Mouse (Mus musculus) C2C12 (cell line): ENCODE measurements around the gene Pithd1. TPM values are rescaled to one million over a fixed set of nuclear protein-coding genes. Genes with fewer than 3 reads are reported as not detected.

ENCODE experiments used
- H3K27me3 ChIP-seq: one replicate; pipeline ENCODE4 v1.6.1; 2011; ENCODE audit not compliant: control insufficient read depth, insufficient read depth, insufficient read length
- H3K36me3 ChIP-seq: one replicate; pipeline ENCODE4 v1.6.1; 2011; ENCODE audit not compliant: control insufficient read depth, insufficient read depth
- H3K4me3 ChIP-seq: one replicate; pipeline ENCODE4 v1.5.1; 2011; ENCODE audit warnings: mild to moderate bottlenecking, control low read depth; ENCODE audit not compliant: poor library complexity, insufficient read depth, severe bottlenecking
- H3K79me2 ChIP-seq: one replicate; pipeline ENCODE4 v1.6.1; 2011; ENCODE audit not compliant: control insufficient read depth, insufficient read depth
- H3K79me3 ChIP-seq: one replicate; pipeline ENCODE4 v1.6.1; 2011; ENCODE audit warnings: low read depth, control low read depth
- H3ac ChIP-seq: one replicate; pipeline ENCODE3; 2011; ENCODE audit warnings: low read depth; ENCODE audit not compliant: control insufficient read depth, insufficient read length
- CEBPB ChIP-seq: IDR thresholded peaks from one replicate; pipeline ENCODE4 v1.6.1; 2011; ENCODE audit warnings: low read depth, mild to moderate bottlenecking, control low read depth, moderate library complexity
- CTCF ChIP-seq: IDR thresholded peaks from one replicate; pipeline ENCODE4 v1.5.1; 2011; ENCODE audit not compliant: control insufficient read depth, insufficient read depth, insufficient read length
- FOSL1 ChIP-seq: IDR thresholded peaks from one replicate; pipeline ENCODE4 v1.8.0; 2011; ENCODE audit warnings: mild to moderate bottlenecking, low read length; ENCODE audit not compliant: poor library complexity, insufficient read depth, severe bottlenecking
- MAX ChIP-seq: IDR thresholded peaks from one replicate; pipeline ENCODE4 v1.6.1; 2011; ENCODE audit warnings: mild to moderate bottlenecking, control low read depth
- MYOD1 ChIP-seq: IDR thresholded peaks from one replicate; pipeline ENCODE4 v1.6.1; 2011; ENCODE audit warnings: low read depth; ENCODE audit not compliant: control insufficient read depth, insufficient read length
- MYOG ChIP-seq: IDR thresholded peaks from one replicate; pipeline ENCODE4 v1.6.1; 2011; ENCODE audit not compliant: control insufficient read depth, insufficient read length; ENCODE audit errors: extremely low read depth
- USF1 ChIP-seq: IDR thresholded peaks from one replicate; pipeline ENCODE4 v1.6.1; 2011; ENCODE audit warnings: low read depth, mild to moderate bottlenecking, control low read depth, moderate library complexity
- polyA plus RNA-seq: library from polyadenylated mRNA; unstranded; fragments of >200 nt; fragmentation: generic; extraction: Trizol; gene quantifications from one replicate; pipeline ENCODE4 v1.2.1, GENCODE M21; 2012; ENCODE audit warnings: missing spikeins

Pithd1 gene
- polyA plus RNA-seq, 1 experiment, result 45.1 TPM

GRCm38 (mm10) chr4:135995118-135995517 is 8.1 kb upstream of the Pithd1 start:
- no peaks in the 10 kb centered on the region for H3K79me3 ChIP-seq
- no peak overlapping the region for H3K4me3 ChIP-seq
- no peaks in the 10 kb centered on the region for H3K27me3 ChIP-seq
- H3ac ChIP-seq, result no peak overlapping the region
- H3K79me2 ChIP-seq, result no peaks in the 10 kb centered on the region
- TF ChIP-seq USF1 (no peak), CTCF (no peak), MAX (no peak), MYOD1 (no peak), CEBPB (no peak), MYOG (no peak), FOSL1 (no peak)
- H3K36me3 ChIP-seq, result no peaks in the 10 kb centered on the region

DNA sequence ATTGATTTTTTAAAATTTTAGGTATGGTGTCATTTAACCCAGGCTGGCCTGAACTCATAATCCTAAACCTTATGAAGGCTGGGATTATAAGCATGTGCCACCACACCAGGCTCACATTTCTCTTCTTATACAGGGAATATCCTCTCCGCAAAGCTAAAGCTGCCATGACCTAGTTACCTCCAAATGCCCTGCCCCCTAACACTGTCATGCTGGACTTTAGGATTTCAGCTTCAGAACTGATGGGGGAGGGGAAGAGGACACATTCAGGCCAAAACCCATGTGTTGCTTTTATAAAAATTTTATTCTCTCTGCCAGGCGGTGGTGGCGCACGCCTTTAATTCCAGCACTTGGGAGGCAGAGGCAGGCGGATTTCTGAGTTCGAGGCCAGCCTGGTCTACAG is 6.9 kb upstream of the Pithd1 start:
- Histone ChIP-seq H3K79me2 (no peaks in the 10 kb centered on the region), H3K27me3 (no peaks in the 10 kb centered on the region), H3K79me3 (no peaks in the 10 kb centered on the region), H3K36me3 (no peaks in the 10 kb centered on the region), H3K4me3 (no peak overlapping the region), H3ac (no peak overlapping the region)
- TF ChIP-seq MAX, result no peak
- no peak for TF ChIP-seq FOSL1
- TF ChIP-seq MYOG, result no peak
- TF ChIP-seq MYOD1, result no peak
- TF ChIP-seq USF1, result no peak
- no peak for TF ChIP-seq CTCF
- TF ChIP-seq CEBPB, result no peak

DNA sequence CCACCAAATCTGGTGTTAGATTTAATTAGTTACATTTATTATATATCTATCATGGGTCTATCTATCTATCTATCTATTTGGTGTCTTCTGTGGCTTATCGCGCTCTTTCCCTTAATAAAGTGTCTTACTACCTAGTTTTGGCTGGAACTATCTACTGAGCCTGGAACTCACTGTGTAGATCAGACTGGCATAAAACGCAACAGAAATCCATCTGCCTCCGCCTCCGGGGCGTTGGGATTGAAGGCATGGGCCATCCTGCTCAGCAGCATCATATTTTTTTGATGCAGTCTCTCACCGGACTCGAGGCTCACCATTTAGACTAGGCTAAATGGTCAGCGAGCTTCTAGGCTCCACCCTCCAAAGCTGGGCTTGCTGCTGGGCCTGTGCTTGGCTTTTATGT is 650 bp upstream of the Pithd1 start:
- TF ChIP-seq MYOG, result no peak
- TF ChIP-seq USF1, result no peak
- no peak for TF ChIP-seq FOSL1
- no peak for TF ChIP-seq CTCF
- no peak for TF ChIP-seq MYOD1
- TF ChIP-seq CEBPB, result no peak
- no peak for TF ChIP-seq MAX
- Histone ChIP-seq H3K79me3 (peaks cover 13% of the 10 kb centered on the region), H3K36me3 (peaks cover 21% of the 10 kb centered on the region), H3K4me3 (no peak overlapping the region), H3K27me3 (no peaks in the 10 kb centered on the region), H3ac (peak overlapping the region; percentile 24), H3K79me2 (peaks cover 20% of the 10 kb centered on the region)

DNA sequence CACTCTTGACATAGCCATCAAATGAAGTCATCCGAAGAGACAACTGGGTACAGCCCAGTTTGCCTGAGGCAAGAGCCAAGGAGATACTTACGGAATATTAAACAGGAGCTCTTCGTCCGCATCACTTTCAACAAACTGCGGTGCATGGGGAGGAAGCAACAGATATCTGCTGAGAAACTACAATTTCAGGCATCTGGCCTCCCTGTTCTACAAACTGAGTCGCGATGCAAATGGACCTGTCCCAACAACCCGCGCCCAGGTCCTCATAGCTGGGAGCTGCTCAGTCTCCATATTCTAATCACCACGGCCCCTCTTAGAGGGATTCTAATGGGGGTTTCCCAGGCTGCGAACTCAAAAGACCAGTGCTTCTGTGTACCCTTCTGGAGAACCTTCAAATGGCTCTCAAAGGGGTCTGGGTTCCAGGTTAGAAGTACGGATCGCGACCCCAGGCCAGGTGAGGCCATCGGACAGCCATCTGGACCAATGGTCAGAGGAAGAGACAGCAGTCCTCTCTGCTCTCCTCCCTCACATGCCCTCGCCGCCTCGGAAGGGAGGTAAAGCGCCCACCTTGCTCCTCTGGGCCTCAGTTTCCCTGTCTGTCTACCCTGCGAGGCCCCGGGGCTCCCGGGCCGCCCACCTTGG is 642 bp downstream of the Pithd1 start:
- peak overlapping the region; percentile 76 for H3K4me3 ChIP-seq
- H3K79me2 ChIP-seq, result peaks cover 20% of the 10 kb centered on the region
- peaks cover 13% of the 10 kb centered on the region for H3K79me3 ChIP-seq
- H3K36me3 ChIP-seq, result peaks cover 21% of the 10 kb centered on the region
- peak overlapping the region; percentile 94 for H3ac ChIP-seq
- no peaks in the 10 kb centered on the region for H3K27me3 ChIP-seq
- TF ChIP-seq CEBPB, result no peak

GRCm38 (mm10) chr4:135985769-135986168 is 1.3 kb downstream of the Pithd1 start:
- TF ChIP-seq USF1 (no peak), MAX (no peak), MYOG (no peak), MYOD1 (no peak), FOSL1 (no peak), CEBPB (no peak), CTCF (no peak)
- Histone ChIP-seq H3K36me3 (peaks cover 21% of the 10 kb centered on the region), H3K79me2 (peaks cover 20% of the 10 kb centered on the region), H3K4me3 (peak overlapping the region; percentile 76), H3K27me3 (no peaks in the 10 kb centered on the region), H3K79me3 (peaks cover 13% of the 10 kb centered on the region), H3ac (no peak overlapping the region)

DNA sequence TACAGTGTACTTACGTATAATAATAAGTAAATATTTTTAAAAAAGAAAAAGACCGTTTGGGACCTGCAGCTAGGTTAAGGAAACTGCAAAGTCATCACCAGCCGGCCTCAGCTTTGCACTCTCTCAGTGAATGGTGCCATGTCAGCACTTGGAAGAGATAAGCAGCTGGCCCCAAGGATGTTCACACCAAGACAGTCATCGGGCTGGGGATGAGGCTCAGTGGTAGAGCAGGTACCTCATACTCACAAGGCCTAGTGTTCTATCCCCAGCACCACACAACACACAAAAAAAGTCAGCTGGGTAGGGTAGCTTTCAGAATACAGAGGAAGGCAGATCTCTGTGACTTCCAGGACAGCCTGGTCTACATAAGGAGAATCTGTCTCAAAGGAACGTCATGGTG is 1.9 kb downstream of the Pithd1 start:
- Histone ChIP-seq H3K4me3 (no peak overlapping the region), H3K79me3 (peaks cover 13% of the 10 kb centered on the region), H3K36me3 (peaks cover 21% of the 10 kb centered on the region), H3K27me3 (no peaks in the 10 kb centered on the region), H3K79me2 (peaks cover 20% of the 10 kb centered on the region), H3ac (no peak overlapping the region)
- TF ChIP-seq CTCF, result no peak
- TF ChIP-seq CEBPB, result no peak
